Mouse (Mus musculus): ENCODE measurements at regions not wholly inside any gene's neighbourhood (a gene's known extent, or its start where the extent isn't known, plus 50 kb on each side); places are given as distances from the start of the nearest gene placed in this dataset.

- peaks cover 16% of the 10 kb centered on the region; the same call in 1 of the 2 replicates for H3K27me3 ChIP-seq (ENCODE audit: insufficient read depth, poor library complexity, severe bottlenecking)
- H3K9me3 ChIP-seq, result no peaks in the 10 kb centered on the region
- no peak overlapping the region for H3K27ac ChIP-seq
- WGBS, result 73% methylated on average over 4 of the region's 4 CpGs
- no peaks in the 10 kb centered on the region for H3K36me3 ChIP-seq
- no peak for DNase-seq (ENCODE audit: low spot score)
- no peak overlapping the region for H3K4me3 ChIP-seq
- H3K4me1 ChIP-seq, result no peaks in the 10 kb centered on the region
Measured at GRCm38 (mm10) chr19:30289721-30290120, 57.0 kb downstream of the Mbl2 start.

- WGBS, result 39% methylated on average over 15 of the region's 15 CpGs
- Histone ChIP-seq H3K36me3 (no peaks in the 10 kb centered on the region), H3K27me3 (ENCODE audit: insufficient read depth, poor library complexity, severe bottlenecking) (peaks cover 14% of the 10 kb centered on the region; the same call in 1 of the 2 replicates), H3K27ac (no peak overlapping the region), H3K4me3 (no peak overlapping the region), H3K4me1 (no peaks in the 10 kb centered on the region), H3K9me3 (no peaks in the 10 kb centered on the region)
- no peak for DNase-seq (ENCODE audit: low spot score)
Measured at GRCm38 (mm10) chr19:30295263-30295704, 62.5 kb downstream of the Mbl2 start.

GRCm38 (mm10) chr19:30296024-30296423 is 63.3 kb downstream of the Mbl2 start:
- no peak overlapping the region for H3K4me3 ChIP-seq
- H3K27me3 ChIP-seq (ENCODE audit: insufficient read depth, poor library complexity, severe bottlenecking), result peaks cover 14% of the 10 kb centered on the region; the same call in 1 of the 2 replicates
- WGBS, result 75% methylated on average over 3 of the region's 3 CpGs
- no peaks in the 10 kb centered on the region for H3K9me3 ChIP-seq
- no peaks in the 10 kb centered on the region for H3K4me1 ChIP-seq
- H3K27ac ChIP-seq, result no peak overlapping the region
- no peak for DNase-seq (ENCODE audit: low spot score)
- no peaks in the 10 kb centered on the region for H3K36me3 ChIP-seq

- Histone ChIP-seq H3K4me3 (no peak overlapping the region), H3K4me1 (no peaks in the 10 kb centered on the region), H3K27me3 (ENCODE audit: insufficient read depth, poor library complexity, severe bottlenecking) (peaks cover 7% of the 10 kb centered on the region; the same call in 1 of the 2 replicates), H3K36me3 (no peaks in the 10 kb centered on the region), H3K9me3 (no peaks in the 10 kb centered on the region), H3K27ac (no peak overlapping the region)
- 87% methylated on average over 3 of the region's 3 CpGs for WGBS
- DNase-seq (ENCODE audit: low spot score), result no peak
Measured at GRCm38 (mm10) chr19:30299536-30299935, 66.8 kb downstream of the Mbl2 start.

- no peak overlapping the region for H3K27ac ChIP-seq
- H3K27me3 ChIP-seq (ENCODE audit: insufficient read depth, poor library complexity, severe bottlenecking), result no peaks in the 10 kb centered on the region
- 59% methylated on average over 4 of the region's 4 CpGs for WGBS
- no peak overlapping the region for H3K4me3 ChIP-seq
- no peaks in the 10 kb centered on the region for H3K9me3 ChIP-seq
- no peaks in the 10 kb centered on the region for H3K36me3 ChIP-seq
- no peaks in the 10 kb centered on the region for H3K4me1 ChIP-seq
- no peak for DNase-seq (ENCODE audit: low spot score)
Measured at GRCm38 (mm10) chr19:30302281-30302680, 69.5 kb downstream of the Mbl2 start.

GRCm38 (mm10) chr19:30306379-30306778 is 73.6 kb downstream of the Mbl2 start:
- Histone ChIP-seq H3K4me1 (no peaks in the 10 kb centered on the region), H3K4me3 (no peak overlapping the region), H3K36me3 (no peaks in the 10 kb centered on the region), H3K9me3 (no peaks in the 10 kb centered on the region), H3K27ac (no peak overlapping the region), H3K27me3 (ENCODE audit: insufficient read depth, poor library complexity, severe bottlenecking) (no peaks in the 10 kb centered on the region)
- WGBS, result 89% methylated on average over 2 of the region's 2 CpGs
- DNase-seq (ENCODE audit: low spot score), result no peak

GRCm38 (mm10) chr19:30306919-30307318 is 74.2 kb downstream of the Mbl2 start:
- no peak for DNase-seq (ENCODE audit: low spot score)
- H3K36me3 ChIP-seq, result no peaks in the 10 kb centered on the region
- H3K4me3 ChIP-seq, result no peak overlapping the region
- no peaks in the 10 kb centered on the region for H3K27me3 ChIP-seq (ENCODE audit: insufficient read depth, poor library complexity, severe bottlenecking)
- H3K27ac ChIP-seq, result no peak overlapping the region
- H3K4me1 ChIP-seq, result no peaks in the 10 kb centered on the region
- WGBS, result 74% methylated on average over 6 of the region's 6 CpGs
- H3K9me3 ChIP-seq, result no peaks in the 10 kb centered on the region

GRCm38 (mm10) chr19:30317314-30317713 is 84.6 kb downstream of the Mbl2 start:
- no peaks in the 10 kb centered on the region for H3K4me1 ChIP-seq
- no peak overlapping the region for H3K27ac ChIP-seq
- H3K36me3 ChIP-seq, result no peaks in the 10 kb centered on the region
- DNase-seq (ENCODE audit: low spot score), result no peak
- H3K4me3 ChIP-seq, result no peak overlapping the region
- no peaks in the 10 kb centered on the region for H3K27me3 ChIP-seq (ENCODE audit: insufficient read depth, poor library complexity, severe bottlenecking)
- WGBS, result 89% methylated on average over 3 of the region's 3 CpGs
- no peaks in the 10 kb centered on the region for H3K9me3 ChIP-seq

- no peaks in the 10 kb centered on the region for H3K9me3 ChIP-seq
- DNase-seq (ENCODE audit: low spot score), result no peak
- H3K4me3 ChIP-seq, result no peak overlapping the region
- no peaks in the 10 kb centered on the region for H3K36me3 ChIP-seq
- no peak overlapping the region for H3K27ac ChIP-seq
- no peaks in the 10 kb centered on the region for H3K27me3 ChIP-seq (ENCODE audit: insufficient read depth, poor library complexity, severe bottlenecking)
- no peaks in the 10 kb centered on the region for H3K4me1 ChIP-seq
Measured at GRCm38 (mm10) chr19:30327693-30328092, 95.0 kb downstream of the Mbl2 start.

GRCm38 (mm10) chr19:30328886-30329285 is 96.1 kb downstream of the Mbl2 start:
- H3K27ac ChIP-seq, result no peak overlapping the region

GRCm38 (mm10) chr19:30330792-30331191 is 98.0 kb downstream of the Mbl2 start:
- DNase-seq (ENCODE audit: low spot score), result no peak
- Histone ChIP-seq H3K4me1 (0 out of 2 replicates have a peak, but pooled peaks cover 6% of the 10 kb centered on the region), H3K4me3 (no peak overlapping the region), H3K36me3 (no peaks in the 10 kb centered on the region), H3K27me3 (ENCODE audit: insufficient read depth, poor library complexity, severe bottlenecking) (no peaks in the 10 kb centered on the region), H3K9me3 (no peaks in the 10 kb centered on the region), H3K27ac (no peak overlapping the region)
- WGBS, result 85% methylated on average over 7 of the region's 7 CpGs

More at GRCm38 (mm10) chr19:30328886-30329285, 96.1 kb downstream of the Mbl2 start:
- Histone ChIP-seq H3K36me3 (no peaks in the 10 kb centered on the region), H3K9me3 (no peaks in the 10 kb centered on the region), H3K27me3 (ENCODE audit: insufficient read depth, poor library complexity, severe bottlenecking) (no peaks in the 10 kb centered on the region), H3K4me3 (no peak overlapping the region), H3K4me1 (no peaks in the 10 kb centered on the region)
- 78% methylated on average over 4 of the region's 4 CpGs for WGBS
- DNase-seq (ENCODE audit: low spot score), result no peak

GRCm38 (mm10) chr19:30331850-30332249 is 99.1 kb downstream of the Mbl2 start:
- no peaks in the 10 kb centered on the region for H3K36me3 ChIP-seq
- no peaks in the 10 kb centered on the region for H3K27me3 ChIP-seq (ENCODE audit: insufficient read depth, poor library complexity, severe bottlenecking)
- no peaks in the 10 kb centered on the region for H3K9me3 ChIP-seq
- H3K4me3 ChIP-seq, result no peak overlapping the region
- 54% methylated on average over 1 of the region's 1 CpGs for WGBS
- peak; percentile 39 for DNase-seq (ENCODE audit: low spot score)
- H3K4me1 ChIP-seq, result peaks cover 7% of the 10 kb centered on the region; the same call in 1 of the 2 replicates
- H3K27ac ChIP-seq, result no peak overlapping the region

GRCm38 (mm10) chr19:30344401-30344800 is 111.7 kb downstream of the Mbl2 start:
- Histone ChIP-seq H3K36me3 (no peaks in the 10 kb centered on the region), H3K27me3 (ENCODE audit: insufficient read depth, poor library complexity, severe bottlenecking) (no peaks in the 10 kb centered on the region), H3K4me1 (no peaks in the 10 kb centered on the region), H3K27ac (no peak overlapping the region), H3K9me3 (no peaks in the 10 kb centered on the region), H3K4me3 (no peak overlapping the region)
- peak; percentile 59 for DNase-seq (ENCODE audit: low spot score)
- WGBS, result 76% methylated on average over 5 of the region's 5 CpGs

- Histone ChIP-seq H3K36me3 (no peaks in the 10 kb centered on the region), H3K9me3 (no peaks in the 10 kb centered on the region), H3K4me1 (no peaks in the 10 kb centered on the region), H3K27ac (no peak overlapping the region), H3K4me3 (no peak overlapping the region), H3K27me3 (ENCODE audit: insufficient read depth, poor library complexity, severe bottlenecking) (no peaks in the 10 kb centered on the region)
- DNase-seq (ENCODE audit: low spot score), result peak; percentile 16
- 70% methylated on average over 6 of the region's 6 CpGs for WGBS
Measured at GRCm38 (mm10) chr19:30348924-30349323, 116.2 kb downstream of the Mbl2 start.
